Mouse (Mus musculus): ENCODE measurements around the gene Cep57l1.

DNA sequence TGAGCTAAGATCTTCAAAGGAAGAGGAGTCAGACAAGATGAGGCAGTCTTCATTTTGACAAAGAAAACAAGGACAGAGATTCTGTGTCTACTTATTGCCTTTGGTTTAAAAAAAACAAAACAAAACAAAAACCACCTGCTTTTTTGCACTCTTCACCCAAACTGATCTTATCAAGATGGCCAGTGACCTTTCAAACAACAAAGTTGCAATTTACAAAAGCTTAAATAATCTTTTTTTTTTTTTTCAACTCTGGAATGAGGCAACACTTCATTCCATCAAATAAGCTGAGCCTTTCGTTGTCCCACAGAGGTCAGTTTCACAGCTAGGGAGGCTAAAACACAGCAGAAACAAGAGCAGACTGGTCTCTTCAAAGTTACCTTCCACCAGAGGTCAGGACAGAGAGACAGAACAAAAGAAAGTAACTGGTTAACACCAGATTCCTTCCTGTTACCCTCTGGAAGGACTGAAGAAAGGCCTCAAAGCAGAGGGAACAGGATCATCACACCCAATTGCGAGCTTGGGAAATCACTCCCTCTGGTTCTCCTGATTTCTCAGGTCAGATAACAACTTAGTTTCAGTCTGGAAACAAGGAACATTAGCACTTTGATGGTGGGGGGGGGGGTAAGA lies 3.8 kb downstream of the Cep57l1 start:
- TF ChIP-seq EP300 (IDR thresholded peaks at IDR 0.05; ENCODE audit: low read depth in 1 of 2, low read length in 2 of 2) (no peak), HCFC1 (IDR thresholded peaks at IDR 0.05; ENCODE audit: low read depth, low read length) (no peak), CTCF (IDR thresholded peaks at IDR 0.05 in 2 of 3, conservative IDR thresholded peaks at IDR 0.05 in 1 of 3; ENCODE audit: control insufficient read depth in 1 of 3, insufficient read depth in 1 of 3, low read depth in 2 of 3, low read length in 3 of 3, poor library complexity in 1 of 3, severe bottlenecking in 1 of 3) (no peak), POLR2AphosphoS2 (IDR thresholded peaks at IDR 0.05; ENCODE audit: low read length) (no peak), RAD21 (IDR thresholded peaks at IDR 0.05; ENCODE audit: low read depth, low read length) (no peak), MXI1 (IDR thresholded peaks at IDR 0.05; ENCODE audit: low read depth, low read length) (no peak)
